Mouse (Mus musculus) skeletal muscle tissue, adult 2 months (tissue): ENCODE measurements around the gene Bicc1.
"Not testable (repeated sequence)": the region's sequence is repeated elsewhere in the genome, so short reads cannot be mapped to it uniquely, and the experiment has no call there.

ENCODE experiments used
- DNase-seq: peaks from one replicate; pipeline ENCODE4 v3.0.0-alpha.2; 2012; ENCODE audit warnings: low read depth, low spot score

Bicc1 gene

GRCm38 (mm10) chr10:70948276-70948675 is 211.2 kb downstream of the Bicc1 start:
- no peak for DNase-seq

- not testable (repeated sequence) for DNase-seq
Measured at GRCm38 (mm10) chr10:70946121-70946520, 213.4 kb downstream of the Bicc1 start.

GRCm38 (mm10) chr10:70945076-70945475 is 214.4 kb downstream of the Bicc1 start:
- DNase-seq: no peak

GRCm38 (mm10) chr10:70941623-70942022 is 217.9 kb downstream of the Bicc1 start:
- no peak for DNase-seq

- DNase-seq: peak; percentile 21
Measured at GRCm38 (mm10) chr10:70939751-70940150, 219.7 kb downstream of the Bicc1 start.

- no peak for DNase-seq
Measured at GRCm38 (mm10) chr10:70937450-70937849, 222.1 kb downstream of the Bicc1 start.

GRCm38 (mm10) chr10:70936008-70936407 is 223.5 kb downstream of the Bicc1 start:
- no peak for DNase-seq

GRCm38 (mm10) chr10:70926126-70926525 is 233.4 kb downstream of the Bicc1 start:
- no peak for DNase-seq

- DNase-seq: peak; percentile 20
Measured at GRCm38 (mm10) chr10:70924348-70924747, 235.2 kb downstream of the Bicc1 start.

GRCm38 (mm10) chr10:70923936-70924335 is 235.6 kb downstream of the Bicc1 start:
- DNase-seq: no peak

- peak; percentile 49 for DNase-seq
Measured at GRCm38 (mm10) chr10:70921481-70921880, 238.0 kb downstream of the Bicc1 start.

- DNase-seq: no peak
Measured at GRCm38 (mm10) chr10:70919851-70920250, 239.6 kb downstream of the Bicc1 start.

- DNase-seq: no peak
Measured at GRCm38 (mm10) chr10:70919031-70919663, 240.4 kb downstream of the Bicc1 start.

- DNase-seq: no peak
Measured at GRCm38 (mm10) chr10:70916697-70917096, 242.8 kb downstream of the Bicc1 start.

- DNase-seq: no peak
Measured at GRCm38 (mm10) chr10:70915096-70915495, 244.4 kb downstream of the Bicc1 start.

- DNase-seq: peak; percentile 14
Measured at GRCm38 (mm10) chr10:70903936-70904335, 255.6 kb downstream of the Bicc1 start.

- no peak for DNase-seq
Measured at GRCm38 (mm10) chr10:70902751-70903485, 256.6 kb downstream of the Bicc1 start.

- no peak for DNase-seq
Measured at GRCm38 (mm10) chr10:70901193-70901875, 258.2 kb downstream of the Bicc1 start.

GRCm38 (mm10) chr10:70895891-70896290 is 263.6 kb downstream of the Bicc1 start:
- no peak for DNase-seq

- DNase-seq: no peak
Measured at GRCm38 (mm10) chr10:70878046-70878445, 281.5 kb downstream of the Bicc1 start.

- peak; percentile 31 for DNase-seq
Measured at GRCm38 (mm10) chr10:70877631-70878030, 281.9 kb downstream of the Bicc1 start.

GRCm38 (mm10) chr10:70876522-70876921 is 283.0 kb downstream of the Bicc1 start:
- no peak for DNase-seq

GRCm38 (mm10) chr10:70876119-70876518 is 283.4 kb downstream of the Bicc1 start:
- peak; percentile 44 for DNase-seq
